Mouse (Mus musculus) limb, embryonic 13.5 days (tissue): Measurements from ENCODE around the gene Cyp1a2. TPM values are rescaled to one million over a fixed set of nuclear protein-coding genes. Genes with fewer than 3 reads are reported as not detected.
"Not testable (repeated sequence)": the region's sequence is repeated elsewhere in the genome, so short reads cannot be mapped to it uniquely, and the experiment has no call there.

ENCODE experiments used
- ATAC-seq: fragments of 200-750 bp; cut with Nextera tagmentation; 2 replicates; pipeline ENCODE4 v1.8.0; 2017; ENCODE audit warnings: low read depth, moderate number of reproducible peaks, moderate TSS enrichment; ENCODE audit not compliant: low FRiP score
- H3K27ac ChIP-seq: fragments of 300-500 bp; sonication (generic); 2 replicates; pipeline ENCODE4 v1.5.1; 2015; ENCODE audit warnings: inconsistent platforms, mild to moderate bottlenecking, moderate library complexity
- H3K27me3 ChIP-seq: fragments of 300-500 bp; sonication (generic); 2 replicates; pipeline ENCODE4 v1.6.1; 2015; ENCODE audit warnings: mild to moderate bottlenecking, inconsistent platforms
- H3K36me3 ChIP-seq: fragments of 300-500 bp; sonication (generic); 2 replicates; pipeline ENCODE4 v1.6.1; 2015; ENCODE audit warnings: inconsistent platforms, mild to moderate bottlenecking, moderate library complexity
- H3K4me1 ChIP-seq: fragments of 300-500 bp; sonication (generic); 2 replicates; pipeline ENCODE4 v1.6.1; 2015; ENCODE audit warnings: inconsistent platforms
- H3K4me2 ChIP-seq: fragments of 300-500 bp; sonication (generic); replicated peaks from 2 replicates; pipeline ENCODE4 v1.6.1; 2015; ENCODE audit warnings: inconsistent platforms, mild to moderate bottlenecking, moderate library complexity
- H3K4me3 ChIP-seq: fragments of 300-500 bp; sonication (generic); 2 replicates; pipeline ENCODE4 v1.5.1; 2015; ENCODE audit warnings: moderate library complexity, mild to moderate bottlenecking, inconsistent platforms
- H3K9ac ChIP-seq: fragments of 300-500 bp; sonication (generic); 2 replicates; pipeline ENCODE4 v1.6.1; 2015; ENCODE audit warnings: mild to moderate bottlenecking, inconsistent platforms
- H3K9me3 ChIP-seq: fragments of 300-500 bp; sonication (generic); 2 replicates; pipeline ENCODE4 v1.6.1; 2016; ENCODE audit warnings: inconsistent platforms
- WGBS: fragments of 180-500 bp; shearing (Covaris S2); methylation state at CpG from one replicate; pipeline ENCODE4 v1.1.7; 2015; 5-methylcytosine and 5-hydroxymethylcytosine counted together
- polyA plus RNA-seq: library from polyadenylated mRNA; unstranded; fragments of >200 nt; fragmentation: Nextera tagmentation; extraction: Ambion mirVana; gene quantifications from 2 replicates; pipeline ENCODE4 v1.2.1, GENCODE M21; 2015

Cyp1a2 gene
- not detected in 2 replicates for polyA plus RNA-seq

DNA sequence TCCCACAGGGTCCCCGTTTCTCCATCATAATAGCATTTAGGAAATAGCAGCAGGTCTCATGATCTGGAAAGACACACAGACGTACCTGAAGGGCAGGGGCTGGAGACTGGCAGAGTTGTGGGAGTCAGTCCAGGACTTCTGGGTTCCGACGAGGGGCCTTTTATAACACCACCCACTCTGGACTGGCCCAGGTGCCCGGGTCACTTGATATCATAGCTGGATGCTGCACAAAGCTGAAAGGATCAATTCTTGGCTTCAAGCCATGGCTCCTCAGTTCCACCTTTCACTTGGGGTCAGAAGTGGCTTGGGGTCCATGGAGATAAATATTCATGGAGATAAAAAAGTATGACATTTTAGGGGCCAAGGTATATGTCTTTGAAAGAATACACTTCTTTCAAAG is at the start of gene Cyp1a2:
Cyp1a2 (minus strand) TSS at position 184 of the 400 bp plus-strand sequence.
- no peak within 1 kb of the TSS for H3K9ac ChIP-seq
- 80% methylated on average over 5 of the region's 5 CpGs for WGBS
- no peaks in the 10 kb centered on the region for H3K27me3 ChIP-seq
- no peak within 1 kb of the TSS for H3K4me2 ChIP-seq
- no peak within 1 kb of the TSS for H3K27ac ChIP-seq
- no peak for ATAC-seq
- no peaks in the 10 kb centered on the region for H3K9me3 ChIP-seq
- H3K36me3 ChIP-seq, result no peaks in the 10 kb centered on the region
- H3K4me1 ChIP-seq, result no peaks in the 10 kb centered on the region
- H3K4me3 ChIP-seq, result no peak within 1 kb of the TSS

DNA sequence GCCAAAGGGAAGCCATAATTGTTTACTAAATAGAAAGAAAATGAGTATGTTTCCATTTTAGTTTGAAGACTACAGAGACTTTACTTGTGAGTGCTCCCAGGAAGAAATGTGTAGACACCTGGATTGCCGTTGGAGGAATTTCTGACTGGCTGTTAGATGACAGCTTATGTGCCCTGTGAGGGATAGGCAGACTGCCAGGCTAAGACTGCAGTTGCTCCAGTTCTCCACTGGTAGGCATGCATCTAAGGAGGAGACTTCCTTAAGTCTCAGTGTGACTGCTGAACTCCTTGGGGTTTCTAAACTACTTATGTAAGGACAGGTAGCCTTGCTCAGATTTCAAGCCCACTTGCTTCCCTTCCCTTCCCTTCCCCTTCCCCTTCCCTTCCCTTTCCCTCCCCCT is 44.8 kb upstream of the Cyp1a2 start:
- peaks cover 62% of the 10 kb centered on the region for H3K36me3 ChIP-seq
- no peak for ATAC-seq
- WGBS, result 91% methylated on average over 1 of the region's 1 CpGs

GRCm38 (mm10) chr9:57724701-57725100 is 41.2 kb upstream of the Cyp1a2 start:
- 97% methylated on average over 3 of the region's 3 CpGs for WGBS
- Histone ChIP-seq H3K4me2 (no peak overlapping the region), H3K4me3 (no peak overlapping the region), H3K4me1 (0 out of 2 replicates have a peak, but pooled peaks cover 3% of the 10 kb centered on the region), H3K27ac (no peak overlapping the region), H3K9me3 (no peaks in the 10 kb centered on the region), H3K27me3 (no peaks in the 10 kb centered on the region), H3K36me3 (peaks cover 52% of the 10 kb centered on the region), H3K9ac (no peak overlapping the region)
- no peak for ATAC-seq

More for the DNA sequence above, 44.8 kb upstream of the Cyp1a2 start:
- Histone ChIP-seq H3K4me3 (no peak overlapping the region), H3K27me3 (no peaks in the 10 kb centered on the region), H3K4me2 (no peak overlapping the region), H3K9ac (no peak overlapping the region), H3K9me3 (no peaks in the 10 kb centered on the region), H3K27ac (no peak overlapping the region), H3K4me1 (0 out of 2 replicates have a peak, but pooled peaks cover 2% of the 10 kb centered on the region)

GRCm38 (mm10) chr9:57723796-57724195 is 40.3 kb upstream of the Cyp1a2 start:
- peaks cover 51% of the 10 kb centered on the region for H3K36me3 ChIP-seq
- no peak for ATAC-seq

GRCm38 (mm10) chr9:57723315-57723715 is 39.8 kb upstream of the Cyp1a2 start:
- Histone ChIP-seq H3K4me2 (no peak overlapping the region), H3K4me3 (no peak overlapping the region), H3K4me1 (0 out of 2 replicates have a peak, but pooled peaks cover 3% of the 10 kb centered on the region), H3K27me3 (no peaks in the 10 kb centered on the region), H3K9me3 (no peaks in the 10 kb centered on the region), H3K9ac (no peak overlapping the region), H3K27ac (no peak overlapping the region), H3K36me3 (peaks cover 54% of the 10 kb centered on the region)
- WGBS, result 69% methylated on average over 5 of the region's 5 CpGs
- no peak for ATAC-seq

More at GRCm38 (mm10) chr9:57723796-57724195, 40.3 kb upstream of the Cyp1a2 start:
- Histone ChIP-seq H3K4me2 (no peak overlapping the region), H3K9ac (no peak overlapping the region), H3K9me3 (no peaks in the 10 kb centered on the region), H3K27ac (no peak overlapping the region), H3K4me3 (no peak overlapping the region), H3K4me1 (0 out of 2 replicates have a peak, but pooled peaks cover 3% of the 10 kb centered on the region), H3K27me3 (no peaks in the 10 kb centered on the region)
- WGBS, result 87% methylated on average over 5 of the region's 5 CpGs

- Histone ChIP-seq H3K4me1 (0 out of 2 replicates have a peak, but pooled peaks cover 3% of the 10 kb centered on the region), H3K4me2 (no peak overlapping the region), H3K36me3 (peaks cover 54% of the 10 kb centered on the region), H3K27me3 (no peaks in the 10 kb centered on the region), H3K9ac (no peak overlapping the region), H3K4me3 (no peak overlapping the region), H3K27ac (no peak overlapping the region), H3K9me3 (no peaks in the 10 kb centered on the region)
- 71% methylated on average over 1 of the region's 1 CpGs for WGBS
- ATAC-seq, result no peak
These were observed 38.9 kb upstream of the Cyp1a2 start for GRCm38 (mm10) chr9:57722371-57722770.

- WGBS, result 90% methylated on average over 3 of the region's 3 CpGs
- no peak for ATAC-seq
- peaks cover 50% of the 10 kb centered on the region for H3K36me3 ChIP-seq
These were observed 37.2 kb upstream of the Cyp1a2 start for GRCm38 (mm10) chr9:57720736-57721135.

GRCm38 (mm10) chr9:57718408-57718807 is 34.9 kb upstream of the Cyp1a2 start:
- H3K9ac ChIP-seq, result no peak overlapping the region
- 0 out of 2 replicates have a peak, but pooled peaks cover 2% of the 10 kb centered on the region for H3K4me1 ChIP-seq
- WGBS, result 89% methylated on average over 7 of the region's 7 CpGs
- H3K9me3 ChIP-seq, result no peaks in the 10 kb centered on the region
- H3K27me3 ChIP-seq, result no peaks in the 10 kb centered on the region
- no peak overlapping the region for H3K27ac ChIP-seq
- no peak overlapping the region for H3K4me3 ChIP-seq
- H3K4me2 ChIP-seq, result no peak overlapping the region
- H3K36me3 ChIP-seq, result peaks cover 70% of the 10 kb centered on the region
- no peak for ATAC-seq

More at GRCm38 (mm10) chr9:57720736-57721135, 37.2 kb upstream of the Cyp1a2 start:
- no peaks in the 10 kb centered on the region for H3K9me3 ChIP-seq
- H3K4me3 ChIP-seq, result no peak overlapping the region
- H3K27me3 ChIP-seq, result no peaks in the 10 kb centered on the region
- no peak overlapping the region for H3K9ac ChIP-seq
- H3K4me1 ChIP-seq, result 0 out of 2 replicates have a peak, but pooled peaks cover 3% of the 10 kb centered on the region
- no peak overlapping the region for H3K4me2 ChIP-seq
- no peak overlapping the region for H3K27ac ChIP-seq

- H3K4me3 ChIP-seq, result no peak overlapping the region
- H3K36me3 ChIP-seq, result peaks cover 49% of the 10 kb centered on the region
- ATAC-seq, result no peak
- 79% methylated on average over 2 of the region's 2 CpGs for WGBS
- no peak overlapping the region for H3K27ac ChIP-seq
- H3K9me3 ChIP-seq, result no peaks in the 10 kb centered on the region; the same call in 1 of the 2 replicates
- H3K9ac ChIP-seq, result no peak overlapping the region
- no peak overlapping the region for H3K4me2 ChIP-seq
- no peaks in the 10 kb centered on the region for H3K27me3 ChIP-seq
- H3K4me1 ChIP-seq, result peaks cover 12% of the 10 kb centered on the region
These were observed 28.7 kb upstream of the Cyp1a2 start for GRCm38 (mm10) chr9:57712194-57712593.

- not testable (repeated sequence) for H3K9ac ChIP-seq, H3K9me3 ChIP-seq, H3K4me3 ChIP-seq, H3K27me3 ChIP-seq, H3K27ac ChIP-seq, ATAC-seq, H3K4me2 ChIP-seq
- Histone ChIP-seq H3K36me3 (peaks cover 32% of the 10 kb centered on the region), H3K4me1 (peaks cover 12% of the 10 kb centered on the region)
- whole genome bisulfite sequencing, result 87% methylated on average over 5 of the region's 5 CpGs
These were observed 26.7 kb upstream of the Cyp1a2 start for GRCm38 (mm10) chr9:57710214-57710613.

- peak; percentile 68 for ATAC-seq
- H3K9ac ChIP-seq, result peak overlapping the region; percentile 93
- 4% methylated on average over 34 of the region's 39 CpGs for WGBS
- H3K27me3 ChIP-seq, result no peaks in the 10 kb centered on the region
- H3K36me3 ChIP-seq, result peaks cover 18% of the 10 kb centered on the region
- H3K4me1 ChIP-seq, result peaks cover 12% of the 10 kb centered on the region
- peak overlapping the region; percentile 84 for H3K4me2 ChIP-seq
- peak overlapping the region; percentile 85 for H3K4me3 ChIP-seq
- no peaks in the 10 kb centered on the region; the same call in 1 of the 2 replicates for H3K9me3 ChIP-seq
- H3K27ac ChIP-seq, result peak overlapping the region; percentile 78
These were observed 25.3 kb upstream of the Cyp1a2 start for GRCm38 (mm10) chr9:57708720-57709274.

DNA sequence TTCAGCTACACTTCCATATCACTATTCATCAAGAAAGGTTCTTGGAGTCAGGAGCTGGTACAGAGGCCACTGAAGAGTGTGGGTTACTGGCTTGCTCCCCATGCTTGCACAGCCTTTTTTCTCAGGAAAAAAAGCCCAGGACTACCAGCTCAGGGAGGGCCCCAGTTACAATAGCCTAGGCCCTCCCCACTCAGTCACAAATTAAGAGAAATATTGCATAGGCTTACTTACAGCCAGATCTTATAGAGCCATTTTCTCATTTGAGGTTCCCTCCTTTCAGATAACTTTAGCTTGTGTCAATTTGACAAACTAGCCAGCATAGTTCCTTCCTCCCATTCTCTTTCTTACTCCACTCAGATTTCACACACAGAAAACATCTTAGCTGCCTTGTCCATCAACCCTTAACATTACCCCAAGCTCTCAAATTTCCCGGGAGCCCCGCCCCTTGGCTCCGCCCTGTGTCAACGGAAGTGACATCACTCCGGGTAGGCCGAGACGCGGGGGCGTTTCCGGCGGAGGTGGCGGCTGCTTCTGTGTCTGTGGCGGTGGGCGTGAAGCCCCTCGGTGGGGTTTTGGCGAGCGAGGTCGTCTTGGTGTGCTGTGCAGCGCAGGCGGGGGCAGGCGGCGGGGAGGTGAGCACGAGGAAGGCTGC is 24.7 kb upstream of the Cyp1a2 start, which contains the start of gene Edc3:
Edc3 (plus strand) TSS at position 473 of the 652 bp plus-strand sequence.
- Histone ChIP-seq H3K4me3 (peak within 1 kb of the TSS; percentile 85), H3K9me3 (no peaks in the 10 kb centered on the region; the same call in 1 of the 2 replicates), H3K27ac (peak within 1 kb of the TSS; percentile 78), H3K9ac (peak within 1 kb of the TSS; percentile 93), H3K4me2 (peak within 1 kb of the TSS; percentile 84), H3K4me1 (peaks cover 12% of the 10 kb centered on the region), H3K36me3 (peaks cover 13% of the 10 kb centered on the region), H3K27me3 (no peaks in the 10 kb centered on the region)
- ATAC-seq, result peak; percentile 97
- under 1% methylated on average over 23 of the region's 23 CpGs for WGBS
